Mouse (Mus musculus) heart, embryonic 13.5 days (tissue): Measurements from ENCODE around the gene Gm21970. TPM values are rescaled to one million over a fixed set of nuclear protein-coding genes. Genes with fewer than 3 reads are reported as not detected.

Source experiments
- ATAC-seq: fragments of 200-750 bp; cut with Nextera tagmentation; 2 replicates; pipeline ENCODE4 v1.8.0; 2017; ENCODE audit warnings: moderate TSS enrichment; ENCODE audit not compliant: insufficient number of reproducible peaks, low FRiP score, low TSS enrichment; ENCODE audit errors: extremely low read depth
- H3K27ac ChIP-seq: fragments of 300-500 bp; sonication (generic); replicated peaks from 2 replicates; pipeline ENCODE4 v1.5.1; 2015; ENCODE audit warnings: moderate library complexity, mild to moderate bottlenecking, inconsistent platforms
- H3K27me3 ChIP-seq: fragments of 300-500 bp; sonication (generic); replicated peaks from 2 replicates; pipeline ENCODE4 v1.6.1; 2015; ENCODE audit warnings: mild to moderate bottlenecking, inconsistent platforms
- H3K36me3 ChIP-seq: fragments of 300-500 bp; sonication (generic); 2 replicates; pipeline ENCODE4 v1.6.1; 2015; ENCODE audit warnings: mild to moderate bottlenecking, inconsistent platforms
- H3K4me1 ChIP-seq: fragments of 300-500 bp; sonication (generic); 2 replicates; pipeline ENCODE4 v1.6.1; 2015; ENCODE audit warnings: inconsistent platforms
- H3K4me2 ChIP-seq: fragments of 300-500 bp; sonication (generic); 2 replicates; pipeline ENCODE4 v1.6.1; 2015; ENCODE audit warnings: inconsistent platforms, mild to moderate bottlenecking, moderate library complexity
- H3K4me3 ChIP-seq: fragments of 300-500 bp; sonication (generic); 2 replicates; pipeline ENCODE4 v1.5.1; 2015; ENCODE audit warnings: moderate library complexity, mild to moderate bottlenecking, inconsistent platforms
- H3K9ac ChIP-seq: fragments of 300-500 bp; sonication (generic); 2 replicates; pipeline ENCODE4 v1.6.1; 2015; ENCODE audit warnings: inconsistent platforms, mild to moderate bottlenecking, moderate library complexity
- H3K9me3 ChIP-seq: fragments of 300-500 bp; sonication (generic); 2 replicates; pipeline ENCODE4 v1.6.1; 2016; ENCODE audit warnings: inconsistent platforms
- WGBS: fragments of 180-500 bp; shearing (Covaris S2); methylation state at CpG from one replicate; pipeline ENCODE4 v1.1.7; 2015; ENCODE audit warnings: mixed read lengths; 5-methylcytosine and 5-hydroxymethylcytosine counted together
- polyA plus RNA-seq: library from polyadenylated mRNA; unstranded; fragments of >200 nt; fragmentation: Nextera tagmentation; extraction: Ambion mirVana; gene quantifications from 2 replicates; pipeline ENCODE4 v1.2.1, GENCODE M21; 2015

Gene Gm21970
- polyA plus RNA-seq, 1 experiment from 2014 or later, result not detected

- Histone ChIP-seq H3K27ac (peak overlapping the region; percentile 29), H3K36me3 (peaks cover 20% of the 10 kb centered on the region), H3K4me1 (peaks cover 33% of the 10 kb centered on the region), H3K4me2 (peak overlapping the region; percentile 90), H3K4me3 (peak overlapping the region; percentile 60), H3K9me3 (no peaks in the 10 kb centered on the region), H3K27me3 (no peaks in the 10 kb centered on the region), H3K9ac (peak overlapping the region; percentile 83)
- WGBS, result 50% methylated on average over 13 of the region's 13 CpGs
- ATAC-seq, result no peak
These were observed 74.2 kb downstream of the Gm21970 start for GRCm38 (mm10) chr16:91465505-91466240.

- ATAC-seq, result no peak
- 53% methylated on average over 6 of the region's 6 CpGs for WGBS
- Histone ChIP-seq H3K4me1 (peaks cover 33% of the 10 kb centered on the region), H3K9ac (no peak overlapping the region), H3K4me3 (peak overlapping the region; percentile 60; the same call in 1 of the 2 replicates), H3K27ac (no peak overlapping the region), H3K27me3 (no peaks in the 10 kb centered on the region), H3K36me3 (peaks cover 20% of the 10 kb centered on the region), H3K4me2 (peak overlapping the region; percentile 90; the same call in 1 of the 2 replicates), H3K9me3 (no peaks in the 10 kb centered on the region)
These were observed 75.0 kb downstream of the Gm21970 start for GRCm38 (mm10) chr16:91466566-91466965.

Other genes starting within 250 kb of the Gm21970 start
- not detected in 2 replicates for gene Olig2, start 166.3 kb upstream of the Gm21970 start, polyA plus RNA-seq
- gene Olig1, start 121.9 kb upstream of the Gm21970 start, polyA plus RNA-seq, result 0.15 TPM in 1 of 2 replicates, not detected in the other
- gene Ifnar2, start 18.9 kb upstream of the Gm21970 start, polyA plus RNA-seq, result 51.2 and 56.5 TPM in 2 replicates
- gene Il10rb, start 14.4 kb downstream of the Gm21970 start, polyA plus RNA-seq, result 44.8 and 48.9 TPM in 2 replicates
- gene Ifnar1, start 93.5 kb downstream of the Gm21970 start, polyA plus RNA-seq, result 33.1 and 37.9 TPM in 2 replicates
- 103 and 108 TPM in 2 replicates for gene Ifngr2, start 155.4 kb downstream of the Gm21970 start, polyA plus RNA-seq
- 45.9 and 56.5 TPM in 2 replicates for gene Tmem50b, start 206.1 kb downstream of the Gm21970 start, polyA plus RNA-seq
- 3.5 and 4.7 TPM in 2 replicates for gene Dnajc28, start 227.3 kb downstream of the Gm21970 start, polyA plus RNA-seq